Mouse (Mus musculus): Measurements from ENCODE around the gene Pigc. TPM values are rescaled to one million over a fixed set of nuclear protein-coding genes. Genes with fewer than 3 reads are reported as not detected.

The Pigc gene
- polyA plus RNA-seq, 2 experiments = 6.5 to 9.2 TPM

DNA sequence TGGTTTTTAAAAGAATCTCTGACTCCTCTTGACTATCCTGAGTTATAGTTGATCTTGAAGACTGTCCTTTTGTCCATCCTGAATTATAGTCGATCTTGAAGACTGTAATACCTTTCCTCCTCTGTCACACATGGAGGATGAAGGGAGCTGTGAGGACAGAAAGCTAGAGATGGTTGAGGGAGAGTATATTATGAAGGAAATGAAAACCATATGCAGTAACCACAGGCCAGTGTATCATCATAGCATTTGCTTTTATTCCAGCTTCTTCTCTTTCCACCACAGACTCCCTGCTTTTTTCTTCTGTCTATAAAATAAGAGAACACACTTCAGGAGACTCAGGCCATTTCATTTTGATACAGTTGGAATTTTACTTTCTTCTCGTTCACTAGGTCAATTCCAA lies 11.1 kb downstream of the Pigc start:
- WGBS (ENCODE audit: insufficient replicate concordance) = 44% methylated on average over 2 of the region's 2 CpGs
- no peak for TF ChIP-seq EP300 (IDR thresholded peaks at IDR 0.05; ENCODE audit: low read depth)
- TF ChIP-seq CTCF (IDR thresholded peaks at IDR 0.05; ENCODE audit: low read depth) = no peak
- Histone ChIP-seq H3K4me3 (ENCODE audit: insufficient read depth in 1 of 2, low read depth in 2 of 2, low read length in 2 of 2) (no peak overlapping the region), H3K4me1 (replicated peaks; ENCODE audit: control insufficient read depth in 2 of 2, insufficient read depth in 2 of 2, low read length in 1 of 2) (0 out of 4 replicates have a peak, but pooled peaks cover 0 to 2% of the 10 kb centered on the region in 2 experiments), H3K9me3 (ENCODE audit: control insufficient read depth, low read length) (no peaks in the 10 kb centered on the region), H3K4me2 (ENCODE audit: low read depth) (no peak overlapping the region), H3K27ac (no peak overlapping the region), H3K36me3 (replicated peaks; ENCODE audit: control insufficient read depth, insufficient read depth, low read depth) (no peaks in the 10 kb centered on the region), H3K9ac (replicated peaks) (no peak overlapping the region), H3K27me3 (ENCODE audit: control insufficient read depth, insufficient read depth, low read length) (no peaks in the 10 kb centered on the region)
- no peak for DNase-seq (ENCODE audit: low read depth in 3 of 3, low spot score in 3 of 3)
- ATAC-seq (ENCODE audit: insufficient read depth) = no peak

- 60% methylated on average over 9 of the region's 9 CpGs for WGBS (ENCODE audit: insufficient replicate concordance)
- no peak overlapping the region for H3K27ac ChIP-seq
- no peaks in the 10 kb centered on the region for H3K27me3 ChIP-seq (ENCODE audit: control insufficient read depth, insufficient read depth, low read length)
- H3K4me2 ChIP-seq (ENCODE audit: low read depth) = no peak overlapping the region
- H3K36me3 ChIP-seq (replicated peaks; ENCODE audit: control insufficient read depth, insufficient read depth, low read depth) = no peaks in the 10 kb centered on the region
- DNase-seq (ENCODE audit: low read depth in 3 of 3, low spot score in 3 of 3) (no peak), ATAC-seq (ENCODE audit: insufficient read depth) (no peak)
- TF ChIP-seq EP300 (IDR thresholded peaks at IDR 0.05; ENCODE audit: low read depth) = no peak
- TF ChIP-seq CTCF (IDR thresholded peaks at IDR 0.05; ENCODE audit: low read depth) = no peak
- H3K9ac ChIP-seq (replicated peaks) = no peak overlapping the region
- no peaks in the 10 kb centered on the region for H3K9me3 ChIP-seq (ENCODE audit: control insufficient read depth, low read length)
- H3K4me3 ChIP-seq (ENCODE audit: insufficient read depth in 1 of 2, low read depth in 2 of 2, low read length in 2 of 2) = no peak overlapping the region
- H3K4me1 ChIP-seq (replicated peaks; ENCODE audit: control insufficient read depth in 2 of 2, insufficient read depth in 2 of 2, low read length in 1 of 2) = 0 out of 4 replicates have a peak, but pooled peaks cover 0 to 2% of the 10 kb centered on the region in 2 experiments
Observed at GRCm38 (mm10) chr1:161980626-161981298, 11.8 kb downstream of the Pigc start.

GRCm38 (mm10) chr1:161983451-161983850 lies 14.5 kb downstream of the Pigc start:
- Histone ChIP-seq H3K36me3 (replicated peaks; ENCODE audit: control insufficient read depth, insufficient read depth, low read depth) (no peaks in the 10 kb centered on the region), H3K27ac (no peak overlapping the region), H3K4me1 (replicated peaks; ENCODE audit: control insufficient read depth in 2 of 2, insufficient read depth in 2 of 2, low read length in 1 of 2) (no peaks in the 10 kb centered on the region), H3K4me3 (ENCODE audit: insufficient read depth in 1 of 2, low read depth in 2 of 2, low read length in 2 of 2) (no peak overlapping the region), H3K27me3 (ENCODE audit: control insufficient read depth, insufficient read depth, low read length) (no peaks in the 10 kb centered on the region), H3K9ac (replicated peaks) (no peak overlapping the region), H3K9me3 (ENCODE audit: control insufficient read depth, low read length) (no peaks in the 10 kb centered on the region), H3K4me2 (ENCODE audit: low read depth) (no peak overlapping the region)
- TF ChIP-seq CTCF (IDR thresholded peaks at IDR 0.05; ENCODE audit: low read depth) (no peak), EP300 (IDR thresholded peaks at IDR 0.05; ENCODE audit: low read depth) (no peak)
- DNase-seq (ENCODE audit: low read depth in 3 of 3, low spot score in 3 of 3) = no peak
- ATAC-seq (ENCODE audit: insufficient read depth) = no peak
- 68% methylated on average over 6 of the region's 6 CpGs for WGBS (ENCODE audit: insufficient replicate concordance)

GRCm38 (mm10) chr1:161983979-161984566 lies 15.1 kb downstream of the Pigc start:
- H3K27ac ChIP-seq = no peak overlapping the region
- no peak for DNase-seq (ENCODE audit: low read depth in 3 of 3, low spot score in 3 of 3)
- H3K27me3 ChIP-seq (ENCODE audit: control insufficient read depth, insufficient read depth, low read length) = no peaks in the 10 kb centered on the region
- ATAC-seq (ENCODE audit: insufficient read depth) = no peak
- 51% methylated on average over 4 of the region's 4 CpGs for WGBS (ENCODE audit: insufficient replicate concordance)
- H3K4me3 ChIP-seq (ENCODE audit: insufficient read depth in 1 of 2, low read depth in 2 of 2, low read length in 2 of 2) = no peak overlapping the region
- no peak overlapping the region for H3K4me2 ChIP-seq (ENCODE audit: low read depth)
- no peak for TF ChIP-seq EP300 (IDR thresholded peaks at IDR 0.05; ENCODE audit: low read depth)
- no peak for TF ChIP-seq CTCF (IDR thresholded peaks at IDR 0.05; ENCODE audit: low read depth)
- H3K36me3 ChIP-seq (replicated peaks; ENCODE audit: control insufficient read depth, insufficient read depth, low read depth) = no peaks in the 10 kb centered on the region
- H3K9me3 ChIP-seq (ENCODE audit: control insufficient read depth, low read length) = no peaks in the 10 kb centered on the region
- H3K4me1 ChIP-seq (replicated peaks; ENCODE audit: control insufficient read depth in 2 of 2, insufficient read depth in 2 of 2, low read length in 1 of 2) = no peaks in the 10 kb centered on the region
- no peak overlapping the region for H3K9ac ChIP-seq (replicated peaks)

GRCm38 (mm10) chr1:161990684-161991578 lies 21.9 kb downstream of the Pigc start:
- H3K4me3 ChIP-seq (ENCODE audit: insufficient read depth in 1 of 2, low read depth in 2 of 2, low read length in 2 of 2) = no peak overlapping the region
- H3K9ac ChIP-seq (replicated peaks) = no peak overlapping the region
- DNase-seq (ENCODE audit: low read depth in 3 of 3, low spot score in 3 of 3) = no peak
- no peaks in the 10 kb centered on the region for H3K27me3 ChIP-seq (ENCODE audit: control insufficient read depth, insufficient read depth, low read length)
- no peaks in the 10 kb centered on the region for H3K9me3 ChIP-seq (ENCODE audit: control insufficient read depth, low read length)
- WGBS (ENCODE audit: insufficient replicate concordance) = 64% methylated on average over 10 of the region's 10 CpGs
- TF ChIP-seq EP300 (IDR thresholded peaks at IDR 0.05; ENCODE audit: low read depth) (no peak), CTCF (IDR thresholded peaks at IDR 0.05; ENCODE audit: low read depth) (no peak)
- H3K27ac ChIP-seq = no peak overlapping the region
- no peaks in the 10 kb centered on the region for H3K4me1 ChIP-seq (replicated peaks; ENCODE audit: control insufficient read depth in 2 of 2, insufficient read depth in 2 of 2, low read length in 1 of 2)
- H3K36me3 ChIP-seq (replicated peaks; ENCODE audit: control insufficient read depth, insufficient read depth, low read depth) = no peaks in the 10 kb centered on the region
- ATAC-seq (ENCODE audit: insufficient read depth) = no peak
- H3K4me2 ChIP-seq (ENCODE audit: low read depth) = no peak overlapping the region
